23 mouse cellular contexts compared by ENCODE assay signal in genomic region chr4:63158192-63158591, GRCm38 (mm10). TPM values are rescaled to one million over a fixed set of nuclear protein-coding genes. Genes with fewer than 3 reads are reported as not detected.
DNase-seq lines count a peak whose midpoint lies in the region; ATAC-seq and TF ChIP-seq lines count a peak whose summit lies in the region.
"Had no signal": no experiment of that assay in that cellular context is flagged by ENCODE, and none has a peak within 500 bp of the region (broad histone marks: within the 10 kb centered on the region; RNA-seq: fewer than 3 reads in every experiment).

No protein-coding gene starts in this region.

- H3K9ac ChIP-seq in heart, embryonic 11.5 days (ENCODE audit: low read depth, low read length): no peak overlapping the region
- no peak overlapping the region for H3K9ac ChIP-seq in liver, embryonic 13.5 days
- H3K9ac ChIP-seq in liver, embryonic 11.5 days (ENCODE audit: low read depth, low read length): no peak overlapping the region
- no peak overlapping the region for H3K9ac ChIP-seq in midbrain, embryonic 16.5 days (ENCODE audit: low read depth, low read length)
- no peak overlapping the region for H3K9ac ChIP-seq in kidney, postnatal 0 days (ENCODE audit: low read depth, low read length)
- H3K9ac ChIP-seq in forebrain, embryonic 13.5 days: no peak overlapping the region
- H3K9ac ChIP-seq: forebrain, postnatal 0 days; heart, embryonic 12.5 days; liver, embryonic 15.5 days had no signal

- no peaks in the 10 kb centered on the region for H3K4me1 ChIP-seq in heart, embryonic 11.5 days (ENCODE audit: control insufficient read depth, insufficient read depth, low read length)
- peaks cover 11% of the 10 kb centered on the region for H3K4me1 ChIP-seq in liver, embryonic 13.5 days (replicated peaks)
- H3K4me1 ChIP-seq in liver, embryonic 11.5 days (replicated peaks; ENCODE audit: control insufficient read depth, insufficient read depth, low read length): 0 out of 2 replicates have a peak, but pooled peaks cover 2% of the 10 kb centered on the region
- no peaks in the 10 kb centered on the region for H3K4me1 ChIP-seq in midbrain, embryonic 16.5 days (ENCODE audit: control insufficient read depth, insufficient read depth, low read length)
- H3K4me1 ChIP-seq in midbrain, embryonic 10.5 days: no peaks in the 10 kb centered on the region
- H3K4me1 ChIP-seq in kidney, postnatal 0 days (replicated peaks; ENCODE audit: insufficient read depth, low read length): no peaks in the 10 kb centered on the region; the same call in 1 of the 2 replicates
- H3K4me1 ChIP-seq in forebrain, embryonic 13.5 days: no peaks in the 10 kb centered on the region
- H3K4me1 ChIP-seq: forebrain, embryonic 10.5 days; megakaryocyte, embryonic 14.5 days had no signal

- H3K4me2 ChIP-seq in heart, embryonic 11.5 days: no peak overlapping the region
- no peak overlapping the region for H3K4me2 ChIP-seq in liver, embryonic 13.5 days
- H3K4me2 ChIP-seq in liver, embryonic 11.5 days: no peak overlapping the region
- no peak overlapping the region for H3K4me2 ChIP-seq in midbrain, embryonic 16.5 days (ENCODE audit: low read length)
- H3K4me2 ChIP-seq in kidney, postnatal 0 days (ENCODE audit: low read length): no peak overlapping the region
- no peak overlapping the region for H3K4me2 ChIP-seq in forebrain, embryonic 13.5 days
- H3K4me2 ChIP-seq: heart, embryonic 12.5 days; liver, embryonic 15.5 days had no signal

- H3K36me3 ChIP-seq in heart, embryonic 11.5 days (ENCODE audit: control insufficient read depth, insufficient read depth, low read length): no peaks in the 10 kb centered on the region
- H3K36me3 ChIP-seq in liver, embryonic 13.5 days: no peaks in the 10 kb centered on the region
- H3K36me3 ChIP-seq in liver, embryonic 11.5 days (ENCODE audit: control insufficient read depth, insufficient read depth, low read length): no peaks in the 10 kb centered on the region
- no peaks in the 10 kb centered on the region for H3K36me3 ChIP-seq in midbrain, embryonic 16.5 days (ENCODE audit: control insufficient read depth, insufficient read depth, low read length)
- no peaks in the 10 kb centered on the region for H3K36me3 ChIP-seq in midbrain, embryonic 10.5 days
- H3K36me3 ChIP-seq in kidney, postnatal 0 days (ENCODE audit: insufficient read depth, low read length): no peaks in the 10 kb centered on the region
- no peaks in the 10 kb centered on the region for H3K36me3 ChIP-seq in forebrain, embryonic 13.5 days (ENCODE audit: poor library complexity, severe bottlenecking)
- H3K36me3 ChIP-seq: forebrain, embryonic 10.5 days; heart, embryonic 12.5 days; liver, embryonic 15.5 days had no signal

- H3K27me3 ChIP-seq in heart, embryonic 11.5 days (ENCODE audit: control insufficient read depth, insufficient read depth, low read length): no peaks in the 10 kb centered on the region
- H3K27me3 ChIP-seq in liver, embryonic 13.5 days: no peaks in the 10 kb centered on the region
- H3K27me3 ChIP-seq in liver, embryonic 11.5 days (replicated peaks; ENCODE audit: control insufficient read depth, insufficient read depth, low read length): no peaks in the 10 kb centered on the region
- H3K27me3 ChIP-seq in midbrain, embryonic 16.5 days (ENCODE audit: control insufficient read depth, insufficient read depth, low read depth, low read length): no peaks in the 10 kb centered on the region
- H3K27me3 ChIP-seq in midbrain, embryonic 10.5 days (ENCODE audit: low read depth, poor library complexity, severe bottlenecking): no peaks in the 10 kb centered on the region
- H3K27me3 ChIP-seq in kidney, postnatal 0 days (ENCODE audit: insufficient read depth, low read length): no peaks in the 10 kb centered on the region
- H3K27me3 ChIP-seq in forebrain, embryonic 13.5 days: no peaks in the 10 kb centered on the region
- H3K27me3 ChIP-seq: liver, embryonic 15.5 days had no signal

- no peak for TF ChIP-seq CTCF in kidney, postnatal 0 days (IDR thresholded peaks at IDR 0.05; ENCODE audit: low read depth)

- ATAC-seq in heart, embryonic 11.5 days (replicated peaks; ENCODE audit: insufficient number of reproducible peaks, low FRiP score, low TSS enrichment): peak; percentile 5; the same call in 1 of the 2 replicates
- ATAC-seq in liver, embryonic 13.5 days (ENCODE audit: low read depth): no peak
- no peak for ATAC-seq in liver, embryonic 11.5 days (replicated peaks; ENCODE audit: low FRiP score)
- ATAC-seq in midbrain, embryonic 16.5 days: 0 out of 2 replicates have a peak, but pooled peaks have one; percentile 6
- ATAC-seq in kidney, postnatal 0 days (replicated peaks; ENCODE audit: low FRiP score, low read depth): no peak
- no peak for ATAC-seq in forebrain, embryonic 13.5 days

- H3K27ac ChIP-seq in heart, embryonic 11.5 days (ENCODE audit: low read depth, low read length): no peak overlapping the region
- H3K27ac ChIP-seq in liver, embryonic 13.5 days: 0 out of 2 replicates have a peak overlapping the region, but pooled peaks have one; percentile 23
- H3K27ac ChIP-seq in liver, embryonic 11.5 days (ENCODE audit: low read depth, low read length): no peak overlapping the region
- H3K27ac ChIP-seq in midbrain, embryonic 16.5 days (ENCODE audit: low read length): no peak overlapping the region
- H3K27ac ChIP-seq in midbrain, embryonic 10.5 days (replicated peaks): no peak overlapping the region
- peak overlapping the region; percentile 76 for H3K27ac ChIP-seq in kidney, postnatal 0 days
- H3K27ac ChIP-seq in forebrain, embryonic 13.5 days: no peak overlapping the region
- H3K27ac ChIP-seq: forebrain, embryonic 10.5 days had no signal

- no peaks in the 10 kb centered on the region for H3K9me3 ChIP-seq in heart, embryonic 11.5 days (replicated peaks; ENCODE audit: control insufficient read depth, low read length)
- no peaks in the 10 kb centered on the region for H3K9me3 ChIP-seq in liver, embryonic 13.5 days (replicated peaks)
- H3K9me3 ChIP-seq in liver, embryonic 11.5 days (ENCODE audit: control insufficient read depth, low read length): no peaks in the 10 kb centered on the region
- H3K9me3 ChIP-seq in midbrain, embryonic 16.5 days (replicated peaks; ENCODE audit: control insufficient read depth, low read length, poor library complexity, severe bottlenecking): no peaks in the 10 kb centered on the region
- H3K9me3 ChIP-seq in midbrain, embryonic 10.5 days (replicated peaks): no peaks in the 10 kb centered on the region
- H3K9me3 ChIP-seq in kidney, postnatal 0 days (replicated peaks; ENCODE audit: low read length): no peaks in the 10 kb centered on the region
- no peaks in the 10 kb centered on the region for H3K9me3 ChIP-seq in forebrain, embryonic 13.5 days (replicated peaks)
- H3K9me3 ChIP-seq: forebrain, embryonic 10.5 days; heart, embryonic 12.5 days; liver, embryonic 15.5 days; megakaryocyte, embryonic 14.5 days had no signal

- no peak for DNase-seq in heart, postnatal 25 days (ENCODE audit: low spot score)
- no peak for DNase-seq in liver, embryonic 13.5 days
- DNase-seq in liver, embryonic 11.5 days (ENCODE audit: low spot score): no peak
- no peak for DNase-seq in midbrain, embryonic 10.5 days (ENCODE audit: low spot score)
- DNase-seq in kidney, postnatal 0 days (ENCODE audit: low spot score): no peak

- no peak overlapping the region for H3K4me3 ChIP-seq in heart, embryonic 11.5 days (ENCODE audit: low read depth, low read length)
- no peak overlapping the region for H3K4me3 ChIP-seq in liver, embryonic 13.5 days (replicated peaks)
- H3K4me3 ChIP-seq in liver, embryonic 11.5 days (ENCODE audit: low read depth, low read length): no peak overlapping the region
- no peak overlapping the region for H3K4me3 ChIP-seq in midbrain, embryonic 16.5 days (ENCODE audit: low read depth, low read length)
- no peak overlapping the region for H3K4me3 ChIP-seq in midbrain, embryonic 10.5 days
- no peak overlapping the region for H3K4me3 ChIP-seq in kidney, postnatal 0 days (replicated peaks; ENCODE audit: low read depth, low read length)
- no peak overlapping the region for H3K4me3 ChIP-seq in forebrain, embryonic 13.5 days
- H3K4me3 ChIP-seq: forebrain, embryonic 10.5 days; heart, embryonic 12.5 days; liver, embryonic 15.5 days; megakaryocyte, embryonic 14.5 days had no signal

- WGBS in heart, embryonic 11.5 days (ENCODE audit: insufficient replicate concordance): 84% methylated on average over 7 of the region's 7 CpGs
- 71% methylated on average over 7 of the region's 7 CpGs for WGBS in liver, embryonic 13.5 days (ENCODE audit: insufficient replicate concordance)
- 83% methylated on average over 7 of the region's 7 CpGs for WGBS in liver, embryonic 11.5 days
- 92% methylated on average over 7 of the region's 7 CpGs for WGBS in midbrain, embryonic 16.5 days
- WGBS in midbrain, embryonic 10.5 days: 92% methylated on average over 7 of the region's 7 CpGs
- 89% methylated on average over 7 of the region's 7 CpGs for WGBS in kidney, postnatal 0 days
- WGBS in forebrain, embryonic 13.5 days: 90% methylated on average over 7 of the region's 7 CpGs

- intact Hi-C loops in heart, postnatal 25 days (cut with DNase I): no loop called here

RNA-seq across cellular contexts. Expression of gene Ambp, which starts 3.6 kb away (rescaled TPM):
- 2.4 and 11.6 TPM in 2 replicates for polyA plus RNA-seq in heart, embryonic 11.5 days (2014; fragmentation: Nextera tagmentation; extraction: Ambion mirVana)
- not detected for total RNA-seq in heart, postnatal 25 days (2021)
- polyA plus RNA-seq in liver, embryonic 13.5 days (2015; fragmentation: Nextera tagmentation; extraction: Ambion mirVana): 683 and 777 TPM in 2 replicates
- 736 and 748 TPM in 2 replicates for polyA plus RNA-seq in liver, embryonic 11.5 days (2014; fragmentation: Nextera tagmentation; extraction: Ambion mirVana)
- not detected in 2 replicates for polyA plus RNA-seq in midbrain, embryonic 16.5 days (2015; fragmentation: Nextera tagmentation; extraction: Ambion mirVana)
- not detected in 2 replicates for polyA plus RNA-seq in midbrain, embryonic 10.5 days (2016; fragmentation: Nextera tagmentation; extraction: Ambion mirVana)
- polyA plus RNA-seq in kidney, postnatal 0 days (2015; fragmentation: Nextera tagmentation; extraction: Ambion mirVana): 2.3 and 2.5 TPM in 2 replicates
- polyA plus RNA-seq in forebrain, embryonic 13.5 days (2015; fragmentation: Nextera tagmentation; extraction: Ambion mirVana): 0.22 and 2.2 TPM in 2 replicates
- total RNA-seq: common myeloid progenitor, adult 5-6 weeks; forebrain, postnatal 0 days; gastrocnemius, postnatal 14 days; heart, postnatal 10 days; layer of hippocampus, adult 8-10 months; layer of hippocampus, postnatal 36 days; left cerebral cortex, postnatal 10 days; monocyte, adult 5-6 weeks had no signal
- polyA plus RNA-seq: forebrain, embryonic 10.5 days; forebrain, postnatal 0 days; hindbrain, embryonic 11.5 days had no signal

RNA-seq across cellular contexts. Expression of gene Kif12, which starts 13.7 kb away (rescaled TPM):
- 0.11 TPM in 1 of 2 replicates, not detected in the other for polyA plus RNA-seq in heart, embryonic 11.5 days (2014; fragmentation: Nextera tagmentation; extraction: Ambion mirVana)
- total RNA-seq in heart, postnatal 25 days (2021): not detected
- polyA plus RNA-seq in liver, embryonic 13.5 days (2015; fragmentation: Nextera tagmentation; extraction: Ambion mirVana): 5.1 TPM in 2 replicates
- 7.9 and 9.0 TPM in 2 replicates for polyA plus RNA-seq in liver, embryonic 11.5 days (2014; fragmentation: Nextera tagmentation; extraction: Ambion mirVana)
- 0.06 and 0.09 TPM in 2 replicates for polyA plus RNA-seq in midbrain, embryonic 16.5 days (2015; fragmentation: Nextera tagmentation; extraction: Ambion mirVana)
- polyA plus RNA-seq in midbrain, embryonic 10.5 days (2016; fragmentation: Nextera tagmentation; extraction: Ambion mirVana): not detected in 2 replicates
- polyA plus RNA-seq in kidney, postnatal 0 days (2015; fragmentation: Nextera tagmentation; extraction: Ambion mirVana): 98.4 and 108 TPM in 2 replicates
- not detected in 2 replicates for polyA plus RNA-seq in forebrain, embryonic 13.5 days (2015; fragmentation: Nextera tagmentation; extraction: Ambion mirVana)
- total RNA-seq: common myeloid progenitor, adult 5-6 weeks; gastrocnemius, postnatal 14 days; heart, postnatal 10 days; layer of hippocampus, adult 8-10 months; layer of hippocampus, postnatal 36 days; left cerebral cortex, postnatal 10 days; monocyte, adult 5-6 weeks had no signal
- polyA plus RNA-seq: forebrain, embryonic 10.5 days; forebrain, postnatal 0 days; hindbrain, embryonic 11.5 days; limb, embryonic 11.5 days; neural tube, embryonic 11.5 days had no signal

RNA-seq across cellular contexts. Expression of gene Col27a1, which starts 55.6 kb away (rescaled TPM):
- 3.3 and 3.4 TPM in 2 replicates for polyA plus RNA-seq in heart, embryonic 11.5 days (2014; fragmentation: Nextera tagmentation; extraction: Ambion mirVana)
- total RNA-seq in heart, postnatal 25 days (2021): 1 to 10 TPM; 1.3 to 1.7 TPM
- 1.5 TPM in 2 replicates for polyA plus RNA-seq in liver, embryonic 13.5 days (2015; fragmentation: Nextera tagmentation; extraction: Ambion mirVana)
- 5.0 and 6.4 TPM in 2 replicates for polyA plus RNA-seq in liver, embryonic 11.5 days (2014; fragmentation: Nextera tagmentation; extraction: Ambion mirVana)
- 1.6 TPM in 2 replicates for polyA plus RNA-seq in midbrain, embryonic 16.5 days (2015; fragmentation: Nextera tagmentation; extraction: Ambion mirVana)
- polyA plus RNA-seq in midbrain, embryonic 10.5 days (2016; fragmentation: Nextera tagmentation; extraction: Ambion mirVana): 2.9 and 3.3 TPM in 2 replicates
- polyA plus RNA-seq in kidney, postnatal 0 days (2015; fragmentation: Nextera tagmentation; extraction: Ambion mirVana): 5.7 and 6.4 TPM in 2 replicates
- polyA plus RNA-seq in forebrain, embryonic 13.5 days (2015; fragmentation: Nextera tagmentation; extraction: Ambion mirVana): 0.85 and 1.6 TPM in 2 replicates

Comparison
In these comparisons a context has a peak if more than half of its experiments do, and no peak if none do; other contexts are left out.
1. H3K27ac ChIP-seq: peak in liver, embryonic 13.5 days (single experiment) and kidney, postnatal 0 days (single experiment); none in heart, embryonic 11.5 days (single experiment), liver, embryonic 11.5 days (single experiment), midbrain, embryonic 16.5 days (single experiment), midbrain, embryonic 10.5 days (single experiment) and forebrain, embryonic 13.5 days (single experiment).
2. ATAC-seq: peak in heart, embryonic 11.5 days (single experiment) and midbrain, embryonic 16.5 days (single experiment); none in liver, embryonic 13.5 days (single experiment), liver, embryonic 11.5 days (single experiment), kidney, postnatal 0 days (single experiment) and forebrain, embryonic 13.5 days (single experiment).
3. RNA of gene Ambp, which starts 3.6 kb away (polyA plus RNA-seq): 736 to 748 TPM in liver, embryonic 11.5 days and 683 to 777 TPM in liver, embryonic 13.5 days; 2.4 to 11.6 TPM in heart, embryonic 11.5 days, 2.3 to 2.5 TPM in kidney, postnatal 0 days, 0.22 to 2.2 TPM in forebrain, embryonic 13.5 days, not detected in midbrain, embryonic 16.5 days and not detected in midbrain, embryonic 10.5 days; every median in the first group is over 10 times any median in the second.